Mouse (Mus musculus) mouse embryonic stem cell (cell line): ENCODE results near the gene Snap23.
"Not testable (repeated sequence)": the region's sequence is repeated elsewhere in the genome, so short reads cannot be mapped to it uniquely, and the experiment has no call there.

Experiments
- in situ Hi-C, 2 experiments: fragments of 300-500 bp; cut with MboI; formaldehyde crosslinking; loops; 1 replicate in 1 of 2; 3 replicates in 1 of 2; pipeline ENCODE4 v1.14.3; 2019 to 2020; ENCODE audit warnings: low sequenced_read_pairs in 2 of 2, low pct_unique_long_range_greater_than_20kb in 1 of 2, mixed read lengths in 1 of 2; ENCODE audit not compliant: unreplicated experiment in 1 of 2

Gene Snap23

GRCm38 (mm10) chr2:120566886-120567797 is at the start of gene Snap23:
TSS of gene Snap23 (plus strand) at chr2:120567671.
- in situ Hi-C loops, result no loop called here

GRCm38 (mm10) chr2:120518547-120519210 is 48.8 kb upstream of the Snap23 start:
- in situ Hi-C loops, result loop anchor here in 1 of 2 experiments (25.0 kb wide), 1 partner anchor 581 kb away; no protein-coding TSS in a partner anchor

GRCm38 (mm10) chr2:120526771-120527170 is 40.7 kb upstream of the Snap23 start:
- in situ Hi-C loops, result no loop called here

- in situ Hi-C loops, result no loop called here
Measured at GRCm38 (mm10) chr2:120529531-120529930, 37.9 kb upstream of the Snap23 start.

DNA sequence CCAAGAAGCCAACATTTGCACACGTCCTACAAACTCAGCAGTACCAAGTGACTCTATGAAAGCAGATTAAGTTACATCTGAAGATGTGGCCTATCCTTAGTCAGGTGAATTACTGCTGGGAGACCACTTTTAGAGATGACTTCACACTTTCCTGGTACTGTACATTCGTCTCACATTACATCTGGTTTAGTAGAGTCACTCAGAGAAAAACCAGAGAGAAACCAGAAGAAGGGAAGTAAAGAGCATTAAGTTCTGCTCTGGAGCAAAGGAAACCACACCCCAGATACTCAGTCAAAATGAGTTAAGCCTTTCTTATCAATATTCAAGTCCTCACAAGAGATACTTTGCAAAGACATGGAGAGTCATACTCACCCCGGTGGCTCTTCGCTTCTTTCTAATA is 36.2 kb upstream of the Snap23 start:
- in situ Hi-C loops, result no loop called here

GRCm38 (mm10) chr2:120539333-120539732 is 28.1 kb upstream of the Snap23 start:
- in situ Hi-C loops, result no loop called here

DNA sequence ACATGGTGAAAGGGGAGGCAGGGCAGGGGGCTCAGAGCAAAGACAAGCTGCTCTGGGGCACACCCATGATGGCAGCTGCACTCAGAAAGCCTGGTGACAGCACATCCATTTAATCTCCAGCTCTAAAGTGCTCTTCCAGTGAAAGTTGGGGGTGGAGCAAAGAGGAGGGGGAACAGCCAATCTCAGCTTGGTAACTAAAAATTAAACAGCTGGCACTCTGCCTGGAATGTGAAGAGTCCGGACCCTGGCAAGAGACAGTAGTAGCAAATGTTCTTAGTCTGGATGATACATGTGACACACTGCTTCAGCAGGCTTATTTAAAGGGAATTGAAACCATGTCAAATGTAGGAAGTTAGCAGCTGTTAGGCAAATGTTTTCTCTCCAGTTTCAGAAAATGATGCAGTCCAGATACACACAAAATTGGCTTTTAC is 27.7 kb upstream of the Snap23 start:
- in situ Hi-C loops, result no loop called here

GRCm38 (mm10) chr2:120544732-120545131 is 22.7 kb upstream of the Snap23 start:
- in situ Hi-C loops, result no loop called here

DNA sequence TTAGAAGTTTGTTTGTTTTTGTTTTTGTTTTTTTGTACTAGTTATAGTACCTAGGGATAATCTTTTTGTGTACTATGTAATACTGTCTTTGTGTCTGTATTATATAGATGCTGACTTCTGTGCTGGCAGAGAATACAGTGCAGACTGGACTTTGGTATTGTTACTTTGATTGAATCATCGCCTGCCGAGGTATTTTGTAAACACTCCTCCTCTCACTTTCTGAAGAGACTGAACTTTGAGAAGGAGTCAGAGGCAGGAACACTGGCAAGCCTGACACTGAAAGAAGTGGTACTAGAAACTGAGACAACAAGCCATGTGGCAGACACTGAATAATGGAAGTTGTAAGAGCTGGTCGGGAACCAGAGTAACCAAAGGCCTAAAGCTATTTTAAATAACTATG is 10.6 kb upstream of the Snap23 start:
- in situ Hi-C loops, result no loop called here

- in situ Hi-C loops, result no loop called here
Measured at GRCm38 (mm10) chr2:120558813-120559212, 8.7 kb upstream of the Snap23 start.

DNA sequence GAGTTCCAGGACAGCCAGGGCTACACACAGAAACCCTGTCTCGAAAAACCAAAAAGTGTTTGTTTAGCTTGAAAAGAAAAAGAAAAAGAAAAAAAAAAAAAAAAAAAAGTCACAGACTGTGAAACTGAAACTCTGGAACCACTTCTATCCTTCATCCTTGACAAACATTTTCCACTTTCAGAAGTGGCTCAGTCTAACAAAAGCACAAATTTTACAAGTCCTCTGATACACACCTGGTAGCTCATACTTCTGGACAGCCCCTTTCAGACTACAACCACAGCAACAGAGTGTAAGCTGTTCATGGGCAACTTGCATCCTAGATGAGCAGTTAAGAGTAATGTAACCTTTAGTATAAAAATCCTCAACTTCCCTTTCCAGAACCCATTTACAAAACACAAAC is 5.9 kb upstream of the Snap23 start:
- in situ Hi-C loops, result no loop called here

DNA sequence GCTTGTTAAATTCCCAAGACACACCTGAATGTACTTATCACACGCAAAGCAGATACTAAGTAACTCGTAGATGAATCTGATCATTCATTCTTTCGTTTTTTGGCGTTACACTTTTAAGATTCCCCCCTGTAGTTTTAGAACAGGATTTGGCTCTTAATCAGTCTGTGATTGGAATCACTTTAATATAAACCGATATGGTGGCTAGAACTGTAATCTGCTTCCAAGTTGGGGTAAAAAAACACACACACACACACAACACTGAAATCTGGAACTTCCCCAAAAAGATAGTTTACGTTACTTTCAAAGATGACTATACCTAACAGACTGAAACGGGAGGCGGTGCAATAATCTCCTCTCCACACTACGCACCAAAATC is 4.6 kb upstream of the Snap23 start:
- in situ Hi-C loops, result no loop called here

- in situ Hi-C loops, result no loop called here
Measured at GRCm38 (mm10) chr2:120563235-120563990, 4.1 kb upstream of the Snap23 start, which contains the start of gene Zfp106. TSS of gene Zfp106 (minus strand) at chr2:120563843.

DNA sequence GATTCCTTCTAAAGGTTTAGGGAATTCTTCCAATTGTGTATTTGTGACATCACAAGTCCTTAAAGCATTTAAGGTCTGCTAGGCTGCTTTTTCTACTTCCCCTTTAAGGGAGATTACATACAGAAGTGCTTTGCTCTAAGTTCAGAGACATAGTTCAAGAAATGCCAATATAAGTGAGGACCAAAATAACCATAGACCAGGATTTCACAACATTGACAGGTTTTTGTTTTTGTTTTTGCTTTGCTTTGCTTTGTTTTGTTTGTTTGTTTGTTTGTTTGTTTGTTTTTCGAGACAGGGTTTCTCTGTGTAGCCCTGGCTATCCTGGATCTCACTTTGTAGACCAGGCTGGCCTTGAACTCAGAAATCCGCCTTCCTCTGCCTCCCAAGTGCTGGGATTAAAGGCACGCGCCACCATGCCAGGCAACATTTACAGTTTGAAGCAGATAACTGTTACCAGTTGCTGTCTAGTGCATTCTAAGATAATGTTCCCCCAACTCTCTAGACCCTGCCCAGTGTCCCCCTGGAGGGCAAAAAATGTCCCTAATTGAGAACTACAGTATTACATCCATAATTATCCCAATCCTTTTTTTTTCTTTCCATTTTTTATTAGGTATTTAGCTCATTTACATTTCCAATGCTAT is 2.8 kb upstream of the Snap23 start:
- in situ Hi-C loops, result not testable (repeated sequence)

DNA sequence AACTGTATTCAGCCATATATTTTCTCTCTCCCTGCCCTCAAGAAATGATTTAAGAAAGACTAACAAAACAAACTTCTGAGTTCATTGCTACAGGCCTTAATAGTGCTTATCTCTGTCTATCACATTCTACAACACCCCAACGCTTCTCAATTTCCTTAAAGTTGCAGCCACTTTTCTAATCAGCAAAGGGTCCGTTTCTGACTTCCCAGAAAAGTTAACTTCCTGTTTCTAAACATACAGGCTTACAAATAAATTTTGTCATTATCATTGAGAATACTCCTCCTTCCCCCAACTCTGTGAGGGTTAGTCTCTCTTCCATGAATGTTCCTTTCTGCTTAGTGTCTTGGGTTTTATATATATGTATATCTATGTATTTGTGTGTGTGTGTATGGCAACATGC is 2.1 kb upstream of the Snap23 start:
- in situ Hi-C loops, result no loop called here

DNA sequence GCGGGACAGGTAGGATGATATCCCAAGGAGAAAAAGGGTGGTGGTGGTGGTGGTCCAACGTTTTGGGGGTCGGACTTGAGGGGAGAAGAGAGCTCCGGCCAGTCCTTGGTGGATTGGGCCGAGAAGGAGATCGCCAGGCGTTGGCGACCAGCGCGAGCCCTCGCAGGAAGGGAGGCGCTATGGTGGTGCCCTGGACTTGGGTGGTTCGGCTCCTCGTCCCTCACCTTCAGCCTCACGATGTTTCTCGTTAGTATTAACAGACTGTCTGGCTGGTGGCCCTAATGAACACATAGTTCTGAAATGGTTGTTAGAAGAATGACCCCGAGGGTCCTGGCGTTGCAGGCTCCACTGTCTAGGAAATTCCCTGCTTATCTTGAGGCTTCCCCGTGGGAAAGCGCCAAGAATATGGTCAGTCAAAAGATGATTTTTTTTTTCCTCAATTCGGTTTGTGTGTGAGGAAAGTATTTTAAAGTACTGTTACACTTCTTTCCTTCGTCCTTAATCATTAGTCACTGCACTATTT is 388 bp downstream of the Snap23 start:
- in situ Hi-C loops, result no loop called here

- in situ Hi-C loops, result no loop called here
Measured at GRCm38 (mm10) chr2:120571081-120571480, 3.6 kb downstream of the Snap23 start.

DNA sequence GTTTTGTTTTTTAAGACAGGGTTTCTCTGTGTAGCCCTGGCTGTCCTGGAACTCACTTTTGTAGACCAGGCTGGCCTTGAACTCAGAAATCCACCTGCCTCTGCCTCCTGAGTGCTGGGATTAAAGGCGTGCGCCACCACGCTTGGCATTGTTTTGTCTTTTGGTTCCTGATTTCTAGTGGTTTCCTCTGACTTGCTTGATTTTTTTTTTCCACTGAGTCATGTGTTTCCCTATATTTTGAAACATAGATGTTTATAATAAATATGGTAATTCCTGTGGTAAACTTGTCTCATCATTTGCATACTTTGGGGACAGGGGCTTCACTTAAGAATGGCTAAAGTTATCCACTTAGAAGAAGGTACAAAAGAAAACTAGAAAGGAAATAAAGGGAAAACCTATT is 4.7 kb downstream of the Snap23 start:
- in situ Hi-C loops, result not testable (repeated sequence)
